ENCODE assay signal across 8 mouse cellular contexts in genomic region chr7:109752008-109752925, GRCm38 (mm10). TPM values are rescaled to one million over a fixed set of nuclear protein-coding genes. Genes with fewer than 3 reads are reported as not detected.
A peak's percentile ranks its signal among the peaks of the same experiment; 100 is the strongest.
DNase-seq lines count a peak whose midpoint lies in the region; ATAC-seq and TF ChIP-seq lines count a peak whose summit lies in the region.

Tmem9b (minus strand) TSS chr7:109752875.

- no peak for TF ChIP-seq CTCF in E14TG2a.4 (conservative IDR thresholded peaks at IDR 0.05; ENCODE audit: low read length)
- TF ChIP-seq CTCF in heart, postnatal 0 days (IDR thresholded peaks at IDR 0.05; ENCODE audit: low read depth), result no peak
- TF ChIP-seq CTCF in liver, postnatal 0 days (IDR thresholded peaks at IDR 0.05; ENCODE audit: low read depth), result no peak

- peak within 1 kb of the TSS; percentile 95 for H3K4me2 ChIP-seq in forebrain, embryonic 13.5 days
- H3K4me2 ChIP-seq in heart, postnatal 0 days (ENCODE audit: low read depth, low read length), result peak within 1 kb of the TSS; percentile 73
- H3K4me2 ChIP-seq in liver, postnatal 0 days (ENCODE audit: low read depth, low read length), result peak within 1 kb of the TSS; percentile 84
- peak within 1 kb of the TSS; percentile 76 for H3K4me2 ChIP-seq in neural tube, embryonic 13.5 days

- no peaks in the 10 kb centered on the region for H3K36me3 ChIP-seq in E14TG2a.4 (ENCODE audit: insufficient read depth, low read length)
- H3K36me3 ChIP-seq in forebrain, embryonic 13.5 days (ENCODE audit: poor library complexity, severe bottlenecking), result no peaks in the 10 kb centered on the region
- H3K36me3 ChIP-seq in heart, postnatal 0 days (replicated peaks; ENCODE audit: control insufficient read depth, insufficient read depth, low read length), result peaks cover 5% of the 10 kb centered on the region; the same call in 1 of the 2 replicates
- H3K36me3 ChIP-seq in liver, postnatal 0 days (replicated peaks; ENCODE audit: insufficient read depth, low read length), result peaks cover 5% of the 10 kb centered on the region; the same call in 1 of the 2 replicates
- H3K36me3 ChIP-seq in neural tube, embryonic 13.5 days, result 0 out of 2 replicates have a peak, but pooled peaks cover 13% of the 10 kb centered on the region

- ATAC-seq in forebrain, embryonic 13.5 days, result peak; percentile 93
- ATAC-seq in heart, postnatal 0 days (ENCODE audit: insufficient read depth, low read depth), result peak; percentile 92
- peak; percentile 94 for ATAC-seq in liver, postnatal 0 days
- ATAC-seq in neural tube, embryonic 13.5 days (ENCODE audit: low read depth), result peak; percentile 93

- peaks cover 37% of the 10 kb centered on the region for H3K27me3 ChIP-seq in E14TG2a.4 (ENCODE audit: insufficient read depth, low read length)
- no peaks in the 10 kb centered on the region for H3K27me3 ChIP-seq in forebrain, embryonic 13.5 days
- H3K27me3 ChIP-seq in heart, postnatal 0 days (ENCODE audit: control insufficient read depth, insufficient read depth, low read length), result no peaks in the 10 kb centered on the region
- H3K27me3 ChIP-seq in liver, postnatal 0 days (ENCODE audit: insufficient read depth, low read length), result no peaks in the 10 kb centered on the region
- no peaks in the 10 kb centered on the region for H3K27me3 ChIP-seq in neural tube, embryonic 13.5 days

- H3K4me1 ChIP-seq in E14TG2a.4 (replicated peaks; ENCODE audit: low read depth, low read length), result peaks cover 16% of the 10 kb centered on the region
- peaks cover 23% of the 10 kb centered on the region for H3K4me1 ChIP-seq in forebrain, embryonic 13.5 days
- peaks cover 12% of the 10 kb centered on the region for H3K4me1 ChIP-seq in heart, postnatal 0 days (ENCODE audit: control insufficient read depth, insufficient read depth)
- H3K4me1 ChIP-seq in liver, postnatal 0 days (ENCODE audit: insufficient read depth), result peaks cover 14% of the 10 kb centered on the region
- H3K4me1 ChIP-seq in neural tube, embryonic 13.5 days (replicated peaks), result peaks cover 27% of the 10 kb centered on the region

- peak; percentile 63 for DNase-seq in c-Kit-positive CD71-positive TER-119-positive erythroid progenitor cells, embryonic 14.5 days (ENCODE audit: low spot score)
- peak; percentile 80 for DNase-seq in heart, postnatal 0 days (ENCODE audit: low spot score)
- peak; percentile 84 to 91 for DNase-seq in kidney, postnatal 4 days
- peak; percentile 88 for DNase-seq in liver, postnatal 0 days
- peak; percentile 41 for DNase-seq in telencephalon, adult 2 months (ENCODE audit: low read depth, low spot score)

- no peaks in the 10 kb centered on the region for H3K9me3 ChIP-seq in E14TG2a.4 (ENCODE audit: low read length)
- H3K9me3 ChIP-seq in forebrain, embryonic 13.5 days (replicated peaks), result no peaks in the 10 kb centered on the region
- H3K9me3 ChIP-seq in heart, postnatal 0 days (replicated peaks; ENCODE audit: control insufficient read depth, low read length), result no peaks in the 10 kb centered on the region
- H3K9me3 ChIP-seq in liver, postnatal 0 days (ENCODE audit: low read length), result no peaks in the 10 kb centered on the region
- no peaks in the 10 kb centered on the region for H3K9me3 ChIP-seq in neural tube, embryonic 13.5 days

- H3K27ac ChIP-seq in forebrain, embryonic 13.5 days, result peak within 1 kb of the TSS; percentile 79
- peak within 1 kb of the TSS; percentile 82 for H3K27ac ChIP-seq in heart, postnatal 0 days (ENCODE audit: low read depth)
- peak within 1 kb of the TSS; percentile 87 for H3K27ac ChIP-seq in liver, postnatal 0 days (ENCODE audit: low read depth)
- H3K27ac ChIP-seq in neural tube, embryonic 13.5 days (replicated peaks), result peak within 1 kb of the TSS; percentile 86

- TF ChIP-seq EP300 in heart, postnatal 0 days (IDR thresholded peaks at IDR 0.05; ENCODE audit: low read depth), result no peak
- TF ChIP-seq EP300 in liver, postnatal 0 days (IDR thresholded peaks at IDR 0.05; ENCODE audit: low read depth), result no peak

- H3K9ac ChIP-seq in forebrain, embryonic 13.5 days, result peak within 1 kb of the TSS; percentile 93
- H3K9ac ChIP-seq in heart, postnatal 0 days (replicated peaks; ENCODE audit: low read depth, low read length), result peak within 1 kb of the TSS; percentile 93
- peak within 1 kb of the TSS; percentile 81 for H3K9ac ChIP-seq in liver, postnatal 0 days (replicated peaks)
- peak within 1 kb of the TSS; percentile 87 for H3K9ac ChIP-seq in neural tube, embryonic 13.5 days

- WGBS in forebrain, embryonic 13.5 days, result under 1% methylated on average over 74 of the region's 74 CpGs
- WGBS in heart, postnatal 0 days, result under 1% methylated on average over 62 of the region's 74 CpGs
- WGBS in liver, postnatal 0 days (ENCODE audit: insufficient replicate concordance), result under 1% methylated on average over 70 of the region's 74 CpGs
- under 1% methylated on average over 74 of the region's 74 CpGs for WGBS in neural tube, embryonic 13.5 days

- peak within 1 kb of the TSS; percentile 96 for H3K4me3 ChIP-seq in E14TG2a.4 (replicated peaks; ENCODE audit: low read length)
- peak within 1 kb of the TSS; percentile 90 for H3K4me3 ChIP-seq in forebrain, embryonic 13.5 days
- H3K4me3 ChIP-seq in heart, postnatal 0 days (ENCODE audit: low read depth, low read length), result peak within 1 kb of the TSS; percentile 78
- peak within 1 kb of the TSS; percentile 90 for H3K4me3 ChIP-seq in liver, postnatal 0 days (ENCODE audit: low read depth, low read length)
- H3K4me3 ChIP-seq in neural tube, embryonic 13.5 days, result peak within 1 kb of the TSS; percentile 62

RNA-seq across cellular contexts. Expression of gene Tmem9b, which starts in this region (rescaled TPM):
- 62.8 and 67.0 TPM in 2 replicates for polyA plus RNA-seq in forebrain, embryonic 13.5 days (2015; fragmentation: Nextera tagmentation; extraction: Ambion mirVana)
- total RNA-seq in heart, postnatal 0 days (2014; rRNA removed; ENCODE audit: low replicate concordance), result 111 and 142 TPM in 2 replicates
- polyA plus RNA-seq in heart, postnatal 0 days (2015; fragmentation: Nextera tagmentation; extraction: Ambion mirVana), result 72.9 and 74.8 TPM in 2 replicates
- 40.5 and 40.8 TPM in 2 replicates for polyA plus RNA-seq in liver, postnatal 0 days (2015; fragmentation: Nextera tagmentation; extraction: Ambion mirVana)
- 106 and 119 TPM in 2 replicates for polyA plus RNA-seq in neural tube, embryonic 13.5 days (2015; fragmentation: Nextera tagmentation; extraction: Ambion mirVana)

Comparison
In these comparisons a context has a peak if more than half of its experiments do, and no peak if none do; other contexts are left out.
1. Peak in every context shown above with its lines: DNase-seq, ATAC-seq, H3K4me3 ChIP-seq and H3K27ac ChIP-seq.